Mouse (Mus musculus) ES-Bruce4 (cell line): ENCODE data around the gene Cd82.

Experiments used
- CTCF ChIP-seq: IDR thresholded peaks from one replicate; pipeline ENCODE4 v1.8.1; 2011; ENCODE audit warnings: low read depth, low read length
- EP300 ChIP-seq: IDR thresholded peaks from 2 replicates; pipeline ENCODE4 v1.6.1; 2011; ENCODE audit warnings: low read depth, low read length; ENCODE audit not compliant: insufficient read depth
- POLR2A ChIP-seq: IDR thresholded peaks from one replicate; pipeline ENCODE4 v1.8.1; 2011; ENCODE audit warnings: low read length; ENCODE audit not compliant: insufficient read depth

DNA sequence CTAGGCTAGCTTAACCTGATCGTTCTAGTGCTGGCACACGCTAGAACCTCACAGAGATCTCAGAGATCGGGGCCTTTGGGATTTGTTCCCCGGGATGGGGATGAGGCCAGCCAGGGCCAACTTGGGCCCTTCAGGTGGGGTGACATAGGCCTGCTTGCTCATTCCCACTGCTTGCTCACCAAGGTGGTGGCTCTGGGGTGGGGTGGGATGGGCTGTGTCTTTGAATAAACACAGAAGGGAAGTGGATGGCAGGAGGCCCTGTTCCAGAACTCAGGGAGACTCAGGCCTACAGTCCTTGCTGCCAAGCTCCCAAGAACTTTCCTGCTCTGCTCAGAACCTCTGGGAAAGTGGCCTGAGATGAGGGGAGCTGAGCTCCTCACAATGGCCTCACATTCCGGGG, 31.9 kb downstream of the Cd82 start:
- TF ChIP-seq CTCF (no peak), POLR2A (no peak), EP300 (no peak)
